Mouse (Mus musculus) neural tube, embryonic 12.5 days (tissue): ENCODE results near the gene Krba1. TPM values are rescaled to one million over a fixed set of nuclear protein-coding genes. Genes with fewer than 3 reads are reported as not detected.

Source experiments
- microRNA-seq: library from miRNA; unstranded; fragments of <30 nt; microRNA quantifications from one replicate; pipeline ENCODE4, GENCODE M21; 2017
- polyA plus RNA-seq: library from polyadenylated mRNA; unstranded; fragments of >200 nt; fragmentation: Nextera tagmentation; extraction: Ambion mirVana; gene quantifications from 2 replicates; pipeline ENCODE4 v1.2.1, GENCODE M21; 2016

The Krba1 gene
- polyA plus RNA-seq, 1 experiment from 2014 or later: 26.3 TPM

Small RNA genes lying within 50 kb of the gene (microRNA-seq; reads per million reads assigned to microRNA genes)
- not detected for gene Gm24325

Other genes starting within 250 kb of the Krba1 start
- 18.4 and 18.5 TPM in 2 replicates for gene Zfp467, start 50.2 kb downstream of the Krba1 start, polyA plus RNA-seq
- 0.28 and 0.63 TPM in 2 replicates for gene Sspo, start 52.6 kb downstream of the Krba1 start, polyA plus RNA-seq
- gene Atp6v0e2, start 142.0 kb downstream of the Krba1 start, polyA plus RNA-seq: 97.7 and 107 TPM in 2 replicates
- 15.6 and 20.1 TPM in 2 replicates for gene Lrrc61, start 159.2 kb downstream of the Krba1 start, polyA plus RNA-seq
- 3.9 and 4.7 TPM in 2 replicates for gene Rarres2, start 177.2 kb downstream of the Krba1 start, polyA plus RNA-seq
- not detected in 2 replicates for gene Gm45021, start 194.0 kb downstream of the Krba1 start, polyA plus RNA-seq
- 42.6 and 44.0 TPM in 2 replicates for gene Repin1, start 198.3 kb downstream of the Krba1 start, polyA plus RNA-seq
- gene Gm44965, start 198.4 kb downstream of the Krba1 start, polyA plus RNA-seq: not detected in 2 replicates
- gene Zfp775, start 206.5 kb downstream of the Krba1 start, polyA plus RNA-seq: 13.8 TPM in 2 replicates
- 4.1 and 4.6 TPM in 2 replicates for gene AI854703, start 231.2 kb downstream of the Krba1 start, polyA plus RNA-seq